Mouse (Mus musculus) kidney, postnatal 36 days (tissue): ENCODE data around the gene Irf5.

Source experiments
- DNase-seq, 2 experiments: peaks; one replicate each; pipeline ENCODE4 v3.0.0; 2021 to 2022; ENCODE audit warnings: mixed read lengths in 2 of 2

Irf5 gene

DNA sequence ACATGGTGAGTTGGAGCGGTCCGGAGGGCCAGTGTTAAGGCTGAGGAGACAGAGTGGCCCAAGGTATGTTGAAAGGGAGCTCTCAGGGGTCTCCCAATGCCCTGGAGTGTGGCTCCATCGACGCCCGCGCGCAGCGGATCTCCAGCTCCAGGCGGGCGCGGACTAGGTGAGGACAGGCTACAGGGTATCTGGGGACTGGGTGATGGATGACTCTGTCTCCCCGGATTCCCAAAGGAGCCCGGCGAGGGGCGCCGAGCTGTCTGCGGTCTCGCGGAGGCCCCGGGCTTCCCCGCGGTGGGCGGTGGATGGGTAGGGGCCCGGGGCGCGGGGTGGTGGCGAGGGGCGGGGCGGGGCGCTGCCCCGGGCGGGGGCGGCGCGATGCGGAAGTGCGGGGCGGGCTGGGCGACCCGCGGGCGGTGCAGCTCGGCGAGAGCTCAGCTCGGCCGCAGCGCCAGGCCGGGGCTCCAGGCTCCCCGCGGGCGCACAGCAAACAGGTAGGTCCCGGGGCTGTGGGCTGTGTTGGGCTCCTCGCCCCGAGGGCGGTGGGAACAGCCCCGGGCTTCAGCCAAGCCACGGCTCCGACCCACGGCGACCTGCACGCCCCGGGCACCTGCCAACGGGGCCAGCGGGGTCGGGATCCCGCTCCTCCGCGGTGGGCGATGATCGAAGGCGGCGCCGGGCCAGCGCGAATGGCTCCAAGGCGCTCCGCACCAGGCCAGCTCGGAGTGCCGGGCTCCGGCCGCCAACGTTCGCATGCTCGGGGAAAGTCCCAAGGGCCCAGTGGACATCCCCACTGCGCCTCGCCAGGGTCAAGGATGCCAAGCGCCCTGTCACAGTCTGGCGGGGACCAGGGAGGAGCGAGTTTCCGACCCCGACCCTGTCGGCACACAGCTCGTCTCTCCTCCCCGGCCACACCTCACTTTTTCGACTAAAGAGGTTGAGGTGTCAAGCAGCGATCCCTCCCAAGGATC is at the start of gene Irf5:
Gene Irf5 (plus strand): TSS at position 345 of the 971 bp plus-strand sequence.
- DNase-seq, result peak in 1 of 2 experiments; percentile 66

DNA sequence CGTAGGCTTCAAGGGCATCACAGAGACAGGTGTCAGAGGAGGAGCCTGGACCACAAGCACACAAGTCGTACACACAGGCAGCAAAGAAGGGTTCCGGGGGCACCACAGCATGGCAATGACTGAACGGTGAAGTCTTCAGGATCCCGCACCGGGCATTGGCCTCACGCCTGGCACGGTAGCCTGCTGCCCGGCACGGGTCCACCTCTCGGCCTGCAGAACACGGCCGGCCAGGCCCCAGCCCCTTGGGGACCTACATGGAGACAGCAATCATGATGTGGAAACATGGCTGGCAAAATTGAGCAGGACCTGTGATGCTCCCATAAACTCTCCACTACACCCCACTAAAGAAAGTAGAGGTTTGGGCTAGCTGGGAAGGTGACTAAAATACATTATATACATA is 43.7 kb upstream of the Irf5 start:
- DNase-seq, result no peak

DNA sequence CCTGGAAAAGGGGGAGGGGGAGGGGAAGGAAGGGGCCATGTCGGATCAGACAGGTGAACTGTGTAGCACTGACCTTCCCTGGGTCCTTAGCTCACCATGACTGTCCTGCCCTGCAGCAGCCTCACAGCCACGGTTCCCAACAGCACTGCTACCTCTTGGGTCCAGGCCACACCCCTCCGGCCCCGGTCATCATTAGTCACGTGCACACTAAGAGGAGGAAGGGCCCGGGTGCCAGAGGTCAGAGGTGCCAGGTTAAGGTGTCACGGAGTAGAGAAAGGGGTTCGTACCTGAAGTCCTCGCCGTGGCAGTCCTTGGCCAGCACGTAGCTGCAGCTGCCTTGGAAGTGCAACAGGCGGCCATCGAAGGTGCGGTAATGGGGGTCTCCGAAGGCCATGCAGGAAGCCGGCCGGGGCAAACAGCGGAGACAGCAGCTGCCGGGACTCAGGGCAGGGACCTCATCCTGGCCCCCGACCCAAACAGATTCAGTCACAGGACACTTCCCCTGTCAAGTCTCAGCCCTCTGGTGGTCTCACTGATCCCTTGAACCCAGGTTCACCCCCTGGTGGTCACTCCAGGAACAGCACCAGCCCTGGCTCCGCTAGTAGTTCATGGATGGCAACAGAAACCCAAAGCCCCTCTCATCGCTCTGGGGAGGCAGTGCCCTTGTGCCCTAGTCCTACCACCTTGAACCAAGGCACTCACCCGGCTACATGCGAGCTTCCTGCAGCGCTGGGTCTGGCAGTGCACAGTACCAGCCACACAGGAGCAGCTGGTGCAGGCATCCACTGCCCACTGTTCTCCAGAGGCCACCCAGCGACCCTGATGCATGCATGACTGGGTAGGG is 41.5 kb upstream of the Irf5 start:
- DNase-seq, result peak; percentile 58 to 88

DNA sequence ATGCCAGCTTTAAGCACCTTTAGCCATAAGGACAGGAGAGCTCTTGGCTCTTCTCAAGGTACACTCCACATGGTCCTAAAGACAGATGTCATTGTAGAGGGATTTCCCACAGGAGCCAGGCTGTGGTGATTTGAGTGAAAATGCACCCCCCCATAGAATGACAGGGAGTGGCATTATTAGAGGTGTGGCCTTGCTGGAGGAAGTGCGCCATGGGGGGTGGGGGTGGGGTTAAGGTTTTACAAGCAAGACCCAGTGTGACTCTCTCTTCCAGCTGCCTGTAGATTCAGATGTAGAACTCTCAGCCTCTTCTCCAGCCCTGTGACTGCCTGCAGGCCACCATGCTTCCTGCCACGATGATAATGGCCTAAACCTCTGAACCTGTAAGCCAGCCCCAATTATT is 40.5 kb upstream of the Irf5 start:
- DNase-seq, result no peak

DNA sequence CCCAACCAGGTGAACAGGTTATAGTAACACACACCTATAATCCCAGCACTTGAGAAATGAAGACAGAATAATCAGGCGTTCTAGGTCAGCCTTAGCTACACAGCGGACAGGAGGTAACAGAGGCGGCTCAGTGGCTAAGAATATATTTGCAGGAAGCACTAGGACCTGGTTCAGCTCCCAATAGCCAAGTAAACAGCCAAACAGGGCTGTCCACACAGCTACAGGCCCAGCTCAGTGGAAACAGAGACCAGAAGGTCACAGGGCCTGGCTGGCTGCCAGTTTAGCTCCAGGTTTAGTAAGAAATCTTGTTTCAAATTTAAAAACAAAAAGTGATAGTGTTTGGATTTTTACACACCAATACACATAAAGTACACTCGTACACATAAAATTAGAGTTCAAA is 32.3 kb upstream of the Irf5 start:
- peak; percentile 54 to 75 for DNase-seq

DNA sequence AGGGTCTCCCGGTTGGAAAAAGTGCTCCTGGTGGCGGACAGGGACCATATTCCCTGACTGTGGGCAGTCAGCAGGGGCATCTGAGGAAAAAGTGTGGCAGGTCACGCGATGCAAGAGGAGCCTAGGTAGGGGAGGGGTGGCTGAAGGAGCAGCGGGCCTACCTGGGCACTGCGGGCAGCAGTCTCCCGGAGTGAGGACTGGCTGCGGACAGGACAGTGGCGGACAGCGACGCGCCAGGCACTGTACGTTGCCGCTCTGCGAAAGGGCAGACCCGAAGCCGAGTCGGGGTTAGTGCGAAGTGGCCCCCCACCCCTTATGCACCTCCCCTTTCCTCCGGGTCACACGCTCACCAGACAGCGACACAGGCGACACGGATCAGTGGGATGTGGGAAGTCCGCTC is 30.2 kb upstream of the Irf5 start:
- DNase-seq, result no peak

DNA sequence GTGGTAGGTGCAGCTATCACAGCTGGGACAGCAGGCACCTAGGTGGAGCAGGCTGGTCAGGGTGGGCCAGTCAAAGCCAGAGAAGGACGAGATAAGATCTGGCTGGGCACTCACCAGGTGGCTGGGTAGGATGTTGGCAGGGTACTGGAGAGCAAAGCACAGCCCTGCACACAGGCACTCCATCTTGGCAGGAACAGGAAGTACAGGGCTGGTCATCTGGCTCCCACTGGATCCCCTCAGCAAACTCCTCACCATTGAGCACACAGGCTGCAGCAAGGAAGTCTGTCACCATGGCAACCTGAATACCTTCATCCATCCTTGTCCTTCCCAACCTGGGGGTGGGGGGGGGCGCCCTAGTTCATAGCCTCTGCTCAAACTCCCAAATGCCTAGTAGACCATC is 28.6 kb upstream of the Irf5 start:
- no peak for DNase-seq

DNA sequence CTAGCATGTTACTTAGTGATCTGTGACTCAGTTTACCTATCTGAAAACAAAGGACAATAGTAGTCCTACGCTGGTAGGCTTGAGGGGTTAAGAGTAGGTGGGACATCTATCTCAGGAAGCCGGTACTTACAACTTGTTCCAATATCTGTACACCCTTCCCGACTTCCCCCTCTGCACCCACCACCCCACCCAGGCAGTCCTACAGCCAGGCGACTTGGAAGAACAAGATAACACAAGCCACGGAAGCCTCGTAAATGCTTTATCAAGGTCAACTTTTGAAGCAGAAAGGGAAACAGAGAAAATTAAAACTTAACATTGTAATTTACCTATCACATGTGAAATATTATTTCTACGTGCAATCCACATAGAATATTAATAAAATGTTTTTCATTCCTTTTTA is 26.2 kb upstream of the Irf5 start:
- no peak for DNase-seq

DNA sequence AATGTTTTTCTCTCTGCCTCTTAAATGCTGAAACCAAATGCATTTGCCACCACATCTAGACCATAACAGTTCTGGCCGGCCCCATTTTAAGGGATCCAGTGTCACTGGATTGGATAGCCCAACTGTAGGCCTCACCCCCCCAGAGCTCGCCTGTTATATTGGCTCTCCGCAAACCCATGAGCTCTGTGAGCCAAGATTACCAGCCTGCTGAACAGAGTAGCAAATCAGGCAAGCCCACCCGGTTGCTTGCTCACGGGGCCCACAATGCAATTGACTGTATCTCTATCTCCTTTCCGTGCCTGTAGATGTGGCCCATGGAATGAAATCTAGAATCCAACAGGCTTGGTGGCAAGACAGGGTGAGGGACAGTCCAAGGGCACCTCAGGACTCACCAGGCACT is 25.6 kb upstream of the Irf5 start:
- no peak for DNase-seq

DNA sequence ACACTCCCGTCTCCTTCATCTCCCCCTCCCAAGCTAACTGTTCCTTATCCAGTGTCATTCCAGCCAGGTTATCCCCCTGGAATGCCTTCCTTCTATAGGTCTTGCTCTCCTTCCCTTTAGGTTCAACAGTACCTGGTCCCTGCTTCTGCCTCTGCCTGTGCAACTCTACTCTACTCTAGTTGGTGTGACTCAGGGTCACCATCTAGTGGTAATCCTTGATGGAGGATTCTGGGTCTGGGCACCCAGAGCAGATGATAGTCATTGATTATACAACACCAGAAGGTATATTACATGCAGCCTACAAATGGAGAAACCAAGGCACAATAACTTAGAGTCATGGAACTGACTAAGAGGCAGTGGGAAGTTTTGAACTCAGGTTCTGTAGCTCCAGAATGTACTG is 24.8 kb upstream of the Irf5 start:
- peak; percentile 27 to 36 for DNase-seq

DNA sequence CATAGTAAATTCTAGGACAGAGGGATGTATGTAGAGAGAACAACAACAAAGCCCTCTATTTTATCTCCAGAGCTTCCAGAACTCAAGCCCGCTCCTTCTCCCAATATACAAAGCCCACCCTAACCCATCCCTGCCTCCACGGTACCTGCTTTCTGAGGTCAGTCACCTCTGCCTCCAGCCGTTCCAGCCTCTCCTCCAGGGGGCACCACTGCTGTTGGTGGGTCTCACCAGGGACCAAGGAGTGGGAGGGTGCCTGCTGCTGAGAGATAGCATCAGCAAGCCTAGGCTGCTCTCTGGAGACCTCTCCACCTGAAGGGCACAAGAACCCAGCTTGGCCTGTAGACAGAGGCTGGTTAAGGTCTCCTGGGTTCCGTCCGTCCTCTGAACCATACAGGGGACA is 20.9 kb upstream of the Irf5 start:
- DNase-seq, result peak in 1 of 2 experiments; percentile 27

DNA sequence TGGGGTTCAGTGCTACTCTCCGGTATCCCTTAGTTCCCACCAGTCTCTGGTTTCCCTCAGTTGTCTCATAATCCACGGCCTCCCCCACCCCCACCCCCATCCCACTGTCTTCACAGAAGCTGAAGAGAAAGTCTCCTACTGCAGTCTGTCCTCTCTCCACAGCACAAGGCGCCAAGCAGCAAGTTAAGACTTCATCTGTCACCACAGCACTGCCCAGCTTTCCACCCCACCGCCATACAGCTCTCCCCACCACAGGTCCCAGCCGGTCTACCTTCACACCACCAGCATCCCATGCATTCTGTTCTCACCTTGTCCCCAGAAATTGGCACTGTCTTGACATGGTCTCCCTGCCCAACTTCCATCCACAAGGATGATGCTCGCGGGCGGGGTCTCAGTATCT is 19.6 kb upstream of the Irf5 start:
- no peak for DNase-seq

DNA sequence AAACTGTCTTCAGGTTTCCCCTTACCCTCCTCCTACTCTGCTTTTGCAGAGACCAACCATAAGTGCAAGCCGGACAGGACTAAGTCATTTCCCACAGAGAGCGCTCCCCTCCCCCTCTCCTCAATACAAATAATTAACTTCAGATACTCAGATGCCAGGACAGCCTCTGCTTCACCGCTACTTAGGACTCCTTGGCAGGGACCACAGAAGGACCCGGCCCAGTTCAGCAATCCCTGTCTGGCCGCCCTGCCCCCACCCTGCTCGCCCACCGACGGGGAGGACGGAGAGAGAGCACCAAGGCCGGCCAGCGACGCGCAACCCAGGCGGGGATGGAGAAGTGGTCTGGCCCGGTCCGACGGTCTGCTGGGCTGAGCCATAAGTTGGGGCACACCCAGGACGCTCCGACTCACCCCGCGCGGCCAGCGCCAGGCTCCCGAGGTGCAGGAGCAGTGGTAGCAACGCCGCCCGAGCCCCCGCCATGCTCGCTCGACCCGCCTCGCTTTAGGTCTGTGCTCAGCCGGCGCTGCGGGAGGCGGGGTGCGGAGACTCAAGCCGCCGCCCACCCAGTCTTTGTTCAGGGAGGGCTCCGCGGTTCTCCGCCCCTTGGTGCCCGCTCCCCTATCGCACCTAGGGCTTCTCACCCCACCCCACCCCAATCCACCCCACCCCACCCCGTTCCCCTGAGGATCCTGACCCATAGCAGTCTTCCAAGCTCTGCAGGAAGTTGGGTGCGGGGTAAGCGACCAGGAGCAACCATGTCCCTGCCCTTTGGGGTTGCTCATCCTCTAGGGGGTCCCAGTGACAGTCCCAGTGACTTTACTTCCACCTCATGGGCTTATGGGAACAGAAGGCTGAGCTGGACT is 18.7 kb upstream of the Irf5 start, which contains the start of gene Kcp:
Gene Kcp (minus strand): TSS at position 506 of the 863 bp plus-strand sequence.
- peak; percentile 74 to 76 for DNase-seq

DNA sequence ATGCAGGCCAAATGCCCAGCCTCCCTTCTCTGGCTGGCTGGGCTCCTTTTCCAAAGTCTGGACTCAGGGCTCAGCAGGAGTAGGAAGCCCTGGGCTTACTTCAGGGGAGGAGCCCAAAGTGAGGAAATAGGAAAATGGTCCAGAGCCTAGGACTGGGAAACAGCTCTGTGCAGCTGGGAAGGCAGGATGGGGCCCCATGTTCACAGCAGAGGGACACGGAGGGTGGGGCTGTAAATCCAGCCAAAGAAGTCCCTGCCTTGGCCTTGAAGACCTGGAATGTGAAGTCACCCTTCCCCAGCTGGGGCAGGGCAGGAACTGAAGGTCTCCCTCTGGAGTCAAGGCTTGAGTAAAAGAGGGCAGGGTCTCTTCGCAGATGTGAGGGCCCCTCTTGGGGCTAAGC is 17.3 kb upstream of the Irf5 start:
- DNase-seq, result no peak

DNA sequence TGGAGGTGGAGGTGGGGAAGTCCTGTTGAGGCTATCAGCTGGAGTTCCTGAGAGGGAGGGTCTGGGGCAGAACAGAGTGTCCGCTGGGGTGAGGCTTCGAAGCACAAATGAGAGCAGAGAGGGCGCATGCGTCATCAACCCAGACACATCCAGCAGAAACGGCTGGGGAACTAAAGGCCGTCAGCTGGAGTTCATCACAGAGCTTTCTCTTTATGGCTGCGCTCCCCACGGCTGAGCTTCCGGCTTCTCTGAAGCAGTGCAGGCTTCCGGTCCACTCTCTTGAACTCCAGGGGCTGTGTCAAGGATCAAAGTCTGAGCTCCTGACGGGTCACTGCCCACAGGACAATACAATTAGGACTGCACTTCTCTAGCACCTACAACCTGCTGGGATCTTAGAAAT is 13.1 kb upstream of the Irf5 start:
- DNase-seq, result peak; percentile 78 to 79

DNA sequence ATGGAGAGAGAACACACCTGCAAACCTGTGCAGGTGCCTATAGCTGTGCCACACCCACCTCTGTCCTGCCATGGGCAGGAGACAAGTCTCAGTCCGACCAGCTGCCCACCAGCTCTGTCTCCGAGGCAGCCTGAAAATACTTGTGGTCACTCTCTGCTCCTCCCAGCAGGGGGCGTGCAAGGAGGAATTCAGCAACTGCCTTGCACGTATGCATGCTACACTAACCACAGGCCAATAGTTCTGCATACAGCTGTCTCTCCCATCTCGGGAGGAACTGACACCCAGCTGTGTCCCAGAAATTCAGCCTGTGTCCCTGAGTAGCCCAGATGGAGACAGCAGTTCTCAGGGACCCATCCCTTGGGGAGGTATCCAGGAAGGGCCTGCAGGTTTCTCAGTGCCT is 9.3 kb upstream of the Irf5 start:
- DNase-seq, result peak; percentile 60 to 89

DNA sequence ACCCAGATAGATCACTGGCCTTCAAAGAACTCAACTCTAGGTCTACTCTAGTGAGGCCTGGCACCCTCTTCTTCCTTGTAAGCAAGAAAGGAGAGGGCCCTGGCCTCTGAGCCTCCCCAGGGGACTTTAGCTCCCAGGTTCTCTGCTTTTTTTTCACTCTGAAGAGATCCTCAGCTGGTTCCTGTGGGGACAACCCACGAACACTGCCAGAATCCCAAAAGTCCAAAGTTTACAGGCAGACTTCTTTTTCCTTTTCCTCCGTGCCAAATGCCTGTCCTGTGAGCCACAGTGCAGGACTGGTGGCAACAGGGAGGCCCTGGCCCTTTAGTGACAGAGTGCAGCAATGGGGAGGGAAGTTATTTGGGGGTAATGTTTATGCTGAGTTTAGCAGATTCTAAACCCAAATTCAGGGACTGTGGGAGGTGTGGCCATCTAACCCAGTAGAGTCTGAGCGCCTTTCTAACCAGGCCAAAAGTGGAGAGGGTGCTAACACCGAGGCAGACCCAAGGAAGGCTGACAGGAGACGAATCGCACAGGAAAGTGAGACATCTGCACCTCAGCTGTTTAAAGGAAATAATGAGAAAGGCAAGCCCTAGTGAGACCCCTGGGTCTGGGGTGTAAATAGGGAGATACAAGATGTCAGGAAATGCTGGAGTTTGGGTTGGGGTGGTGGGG is 3.7 kb upstream of the Irf5 start:
- DNase-seq, result peak; percentile 63 to 64

DNA sequence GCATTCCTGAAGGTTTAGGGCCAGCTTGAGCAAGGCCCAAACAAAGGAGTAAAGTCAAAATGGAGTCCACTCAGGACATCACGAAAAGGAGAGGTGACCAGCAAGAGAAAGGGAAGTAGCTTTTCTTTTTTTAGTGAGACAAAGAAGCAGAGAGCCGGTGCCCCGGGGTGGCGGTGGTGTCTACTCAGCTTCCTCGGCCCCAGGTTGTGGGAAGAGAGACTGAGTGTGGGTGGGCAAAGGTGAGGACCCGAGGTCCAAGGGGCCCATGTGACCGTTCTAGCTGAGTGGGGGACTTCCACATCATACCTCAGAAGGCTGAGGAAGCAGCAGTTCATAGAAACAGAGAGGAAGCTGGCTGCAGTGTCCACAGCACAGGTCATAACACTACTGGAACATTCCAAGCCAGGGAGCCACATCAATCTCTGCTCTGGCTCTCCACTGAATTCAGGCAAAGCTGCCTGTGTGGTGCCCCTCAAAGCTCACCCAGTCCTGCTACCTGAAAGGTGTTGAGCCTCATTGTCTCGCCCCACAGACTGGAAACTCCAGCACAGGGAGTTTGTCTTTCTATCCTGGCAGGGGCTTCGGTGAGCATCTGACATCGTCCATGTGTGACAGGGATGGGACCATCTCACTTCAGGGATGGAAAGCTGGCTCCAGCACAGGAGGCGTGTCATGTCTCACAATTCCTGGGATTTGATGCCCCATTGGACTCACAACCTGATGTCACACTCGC is 3.0 kb upstream of the Irf5 start:
- peak in 1 of 2 experiments; percentile 46 for DNase-seq

DNA sequence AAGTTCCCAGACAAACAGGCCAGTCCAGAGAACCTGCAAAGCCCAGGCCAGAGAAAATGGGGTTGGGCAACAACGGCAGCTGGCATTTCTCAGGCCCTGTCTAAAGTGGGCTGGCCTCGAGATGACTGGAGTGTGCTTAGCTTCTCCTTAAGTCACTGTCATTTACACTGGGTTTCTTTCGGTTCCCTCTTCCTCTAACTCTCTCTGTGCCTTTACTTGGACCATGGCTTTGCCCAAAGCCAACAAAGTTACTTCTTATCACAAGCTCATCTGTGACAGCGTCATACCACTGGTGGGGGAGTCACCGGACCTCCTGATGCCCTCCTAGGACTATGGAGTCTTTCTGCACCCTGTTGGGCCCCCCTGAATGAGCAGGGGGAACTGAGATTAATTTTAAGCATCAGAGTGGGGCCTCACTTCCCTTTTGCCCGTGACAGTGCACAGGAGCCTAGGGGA is 2.4 kb upstream of the Irf5 start:
- DNase-seq, result no peak

DNA sequence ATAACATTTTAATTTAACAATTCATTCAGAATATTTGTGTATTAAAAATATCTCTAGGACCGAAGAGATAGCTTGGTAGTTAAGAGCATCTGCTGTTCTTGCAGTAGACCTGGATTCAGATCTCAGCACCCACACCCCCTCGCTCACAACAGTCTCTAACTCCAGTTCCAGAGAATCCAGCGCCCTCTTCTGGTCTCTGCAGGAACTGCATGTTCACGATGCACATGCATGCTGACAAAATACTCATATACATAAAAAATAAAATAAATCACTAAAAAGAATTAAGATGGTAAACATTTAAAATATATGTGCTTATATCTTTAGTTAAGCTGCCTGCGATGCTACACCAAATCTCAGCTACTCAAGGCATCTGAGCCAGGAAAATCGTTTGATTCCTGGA is 1.2 kb upstream of the Irf5 start:
- DNase-seq, result peak in 1 of 2 experiments; percentile 40
